Mouse (Mus musculus): ENCODE results near the gene Col23a1. TPM values are rescaled to one million over a fixed set of nuclear protein-coding genes. Genes with fewer than 3 reads are reported as not detected.

Gene Col23a1
- total and polyA plus RNA-seq, 3 experiments = 0.01 to 0.55 TPM; not detected in 1

DNA sequence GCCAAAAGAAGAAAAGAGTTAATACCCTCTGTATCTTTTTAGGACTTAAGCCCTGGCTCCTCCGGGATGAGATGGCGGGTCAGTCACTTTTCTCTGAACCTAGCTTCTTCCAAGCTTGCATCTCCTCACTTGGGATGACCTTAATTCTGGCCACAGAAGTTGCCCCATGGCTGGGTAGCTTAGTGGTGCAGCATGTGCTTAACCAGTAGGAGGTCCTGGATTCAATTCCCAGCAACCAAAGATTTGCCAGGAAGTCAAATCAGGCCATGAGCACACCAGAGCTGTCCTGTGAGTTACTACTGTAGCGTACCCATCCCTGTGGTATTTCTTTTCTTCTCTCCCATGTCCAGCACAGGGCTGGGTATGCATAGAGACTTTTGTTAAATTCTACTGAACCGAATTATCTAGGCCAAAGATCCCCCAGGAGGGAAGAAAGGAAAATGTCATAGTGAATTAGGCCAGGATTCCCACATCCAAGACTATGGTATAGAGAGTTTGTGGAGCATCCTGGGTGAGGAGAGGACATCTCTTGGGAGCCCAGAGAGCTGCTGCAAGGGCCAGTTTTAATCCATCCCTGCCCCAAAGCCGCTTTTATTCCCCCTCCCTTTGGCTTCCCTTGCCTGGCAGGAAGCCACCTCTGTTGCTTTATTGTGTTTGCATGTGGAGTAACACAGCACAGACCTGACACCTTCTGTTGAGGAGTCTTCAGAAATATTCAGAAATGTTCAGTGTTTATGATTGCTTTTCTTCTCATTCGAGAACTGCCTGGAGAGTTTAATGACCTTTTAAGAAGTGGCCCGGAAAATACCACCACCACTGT lies 26.5 kb downstream of the Col23a1 start:
- DNase-seq (ENCODE audit: low spot score) = no peak
- H3K36me3 ChIP-seq (replicated peaks) = no peaks in the 10 kb centered on the region
- no peaks in the 10 kb centered on the region for H3K27me3 ChIP-seq (ENCODE audit: insufficient read depth, low read length)
- H3K9me3 ChIP-seq (replicated peaks) = peaks cover 4% of the 10 kb centered on the region
- ATAC-seq (ENCODE audit: extremely low read depth, insufficient number of reproducible peaks, low FRiP score, poor library complexity, severe bottlenecking) = no peak
- no peak overlapping the region for H3K4me3 ChIP-seq (ENCODE audit: low read depth, low read length)
- H3K4me1 ChIP-seq (ENCODE audit: insufficient read depth, low read depth, low read length) = no peaks in the 10 kb centered on the region
- TF ChIP-seq TAL1 (conservative IDR thresholded peaks at IDR 0.05; ENCODE audit: low read depth, low read length) = no peak
- TF ChIP-seq GATA2 (IDR thresholded peaks at IDR 0.05; ENCODE audit: borderline replicate concordance, low read depth, low read length) = no peak
- TF ChIP-seq CTCF (IDR thresholded peaks at IDR 0.05; ENCODE audit: low read depth, low read length) = no peak
- TF ChIP-seq GATA1 (IDR thresholded peaks at IDR 0.05; ENCODE audit: borderline replicate concordance, low read length) = no peak
- no peak for TF ChIP-seq POLR2AphosphoS5 (IDR thresholded peaks at IDR 0.05; ENCODE audit: insufficient replicate concordance, low read depth, low read length)

DNA sequence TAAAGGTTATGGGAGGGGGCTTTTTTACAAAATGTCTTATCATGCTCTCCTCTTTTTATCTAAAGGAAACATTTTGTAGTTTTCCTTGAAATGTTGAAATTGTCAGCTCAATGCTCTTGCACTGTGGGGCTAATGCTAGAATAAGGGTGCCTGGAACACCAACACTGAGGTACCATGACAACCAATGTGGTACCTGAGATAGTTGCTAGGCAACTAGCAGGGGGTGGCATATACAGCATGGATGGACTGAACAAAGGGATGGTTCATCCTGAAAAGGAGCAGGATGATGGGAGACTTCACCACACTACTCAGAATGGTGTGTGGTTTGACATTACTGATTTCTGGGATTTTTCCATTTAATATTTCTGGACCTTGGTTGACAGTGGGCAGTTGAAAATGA lies 30.9 kb downstream of the Col23a1 start:
- TF ChIP-seq TAL1 (conservative IDR thresholded peaks at IDR 0.05; ENCODE audit: low read depth, low read length) (no peak), GATA1 (IDR thresholded peaks at IDR 0.05; ENCODE audit: borderline replicate concordance, low read length) (no peak), POLR2AphosphoS5 (IDR thresholded peaks at IDR 0.05; ENCODE audit: insufficient replicate concordance, low read depth, low read length) (no peak), GATA2 (IDR thresholded peaks at IDR 0.05; ENCODE audit: borderline replicate concordance, low read depth, low read length) (no peak), CTCF (IDR thresholded peaks at IDR 0.05; ENCODE audit: low read depth, low read length) (no peak)
- no peaks in the 10 kb centered on the region for H3K27me3 ChIP-seq (ENCODE audit: insufficient read depth, low read length)
- H3K9me3 ChIP-seq (replicated peaks) = peaks cover 7% of the 10 kb centered on the region
- DNase-seq (ENCODE audit: low spot score) (no peak), ATAC-seq (ENCODE audit: extremely low read depth, insufficient number of reproducible peaks, low FRiP score, poor library complexity, severe bottlenecking) (no peak)
- no peak overlapping the region for H3K4me3 ChIP-seq (ENCODE audit: low read depth, low read length)
- no peaks in the 10 kb centered on the region for H3K36me3 ChIP-seq (replicated peaks)
- H3K4me1 ChIP-seq (ENCODE audit: insufficient read depth, low read depth, low read length) = no peaks in the 10 kb centered on the region

- Histone ChIP-seq H3K4me1 (ENCODE audit: insufficient read depth, low read depth, low read length) (no peaks in the 10 kb centered on the region), H3K36me3 (replicated peaks) (no peaks in the 10 kb centered on the region), H3K4me3 (ENCODE audit: low read depth, low read length) (no peak overlapping the region), H3K27me3 (ENCODE audit: insufficient read depth, low read length) (no peaks in the 10 kb centered on the region), H3K9me3 (replicated peaks) (no peaks in the 10 kb centered on the region)
- ATAC-seq (ENCODE audit: extremely low read depth, insufficient number of reproducible peaks, low FRiP score, poor library complexity, severe bottlenecking) (no peak), DNase-seq (ENCODE audit: low spot score) (no peak)
- no peak for TF ChIP-seq CTCF (IDR thresholded peaks at IDR 0.05; ENCODE audit: low read depth, low read length)
- TF ChIP-seq POLR2AphosphoS5 (IDR thresholded peaks at IDR 0.05; ENCODE audit: insufficient replicate concordance, low read depth, low read length) = no peak
- TF ChIP-seq GATA2 (IDR thresholded peaks at IDR 0.05; ENCODE audit: borderline replicate concordance, low read depth, low read length) = no peak
- TF ChIP-seq GATA1 (IDR thresholded peaks at IDR 0.05; ENCODE audit: borderline replicate concordance, low read length) = no peak
- no peak for TF ChIP-seq TAL1 (conservative IDR thresholded peaks at IDR 0.05; ENCODE audit: low read depth, low read length)
Observed at GRCm38 (mm10) chr11:51326908-51327307, 37.2 kb downstream of the Col23a1 start.

GRCm38 (mm10) chr11:51328387-51328942 lies 38.7 kb downstream of the Col23a1 start:
- H3K4me1 ChIP-seq (ENCODE audit: insufficient read depth, low read depth, low read length) = no peaks in the 10 kb centered on the region
- no peaks in the 10 kb centered on the region for H3K27me3 ChIP-seq (ENCODE audit: insufficient read depth, low read length)
- TF ChIP-seq GATA1 (IDR thresholded peaks at IDR 0.05; ENCODE audit: borderline replicate concordance, low read length) = no peak
- no peak for TF ChIP-seq CTCF (IDR thresholded peaks at IDR 0.05; ENCODE audit: low read depth, low read length)
- TF ChIP-seq POLR2AphosphoS5 (IDR thresholded peaks at IDR 0.05; ENCODE audit: insufficient replicate concordance, low read depth, low read length) = no peak
- TF ChIP-seq GATA2 (IDR thresholded peaks at IDR 0.05; ENCODE audit: borderline replicate concordance, low read depth, low read length) = no peak
- no peak for TF ChIP-seq TAL1 (conservative IDR thresholded peaks at IDR 0.05; ENCODE audit: low read depth, low read length)
- no peak overlapping the region for H3K4me3 ChIP-seq (ENCODE audit: low read depth, low read length)
- DNase-seq (ENCODE audit: low spot score) (no peak), ATAC-seq (ENCODE audit: extremely low read depth, insufficient number of reproducible peaks, low FRiP score, poor library complexity, severe bottlenecking) (no peak)
- H3K36me3 ChIP-seq (replicated peaks) = no peaks in the 10 kb centered on the region
- no peaks in the 10 kb centered on the region for H3K9me3 ChIP-seq (replicated peaks)

- DNase-seq (ENCODE audit: low spot score) (no peak), ATAC-seq (ENCODE audit: extremely low read depth, insufficient number of reproducible peaks, low FRiP score, poor library complexity, severe bottlenecking) (no peak)
- Histone ChIP-seq H3K9me3 (replicated peaks) (no peaks in the 10 kb centered on the region), H3K4me1 (ENCODE audit: insufficient read depth, low read depth, low read length) (no peaks in the 10 kb centered on the region), H3K27me3 (ENCODE audit: insufficient read depth, low read length) (no peaks in the 10 kb centered on the region), H3K36me3 (replicated peaks) (no peaks in the 10 kb centered on the region), H3K4me3 (ENCODE audit: low read depth, low read length) (no peak overlapping the region)
- TF ChIP-seq POLR2AphosphoS5 (IDR thresholded peaks at IDR 0.05; ENCODE audit: insufficient replicate concordance, low read depth, low read length) = no peak
- TF ChIP-seq GATA2 (IDR thresholded peaks at IDR 0.05; ENCODE audit: borderline replicate concordance, low read depth, low read length) = no peak
- no peak for TF ChIP-seq CTCF (IDR thresholded peaks at IDR 0.05; ENCODE audit: low read depth, low read length)
- TF ChIP-seq GATA1 (IDR thresholded peaks at IDR 0.05; ENCODE audit: borderline replicate concordance, low read length) = no peak
- no peak for TF ChIP-seq TAL1 (conservative IDR thresholded peaks at IDR 0.05; ENCODE audit: low read depth, low read length)
Observed at GRCm38 (mm10) chr11:51329837-51330714, 40.4 kb downstream of the Col23a1 start.
